Mouse (Mus musculus) cerebellum, adult 9-10 months (tissue): ENCODE data around the gene Stk25.

Experiments used
- DNase-seq: peaks from one replicate; pipeline ENCODE4 v3.0.0; 2022

Stk25 gene

DNA sequence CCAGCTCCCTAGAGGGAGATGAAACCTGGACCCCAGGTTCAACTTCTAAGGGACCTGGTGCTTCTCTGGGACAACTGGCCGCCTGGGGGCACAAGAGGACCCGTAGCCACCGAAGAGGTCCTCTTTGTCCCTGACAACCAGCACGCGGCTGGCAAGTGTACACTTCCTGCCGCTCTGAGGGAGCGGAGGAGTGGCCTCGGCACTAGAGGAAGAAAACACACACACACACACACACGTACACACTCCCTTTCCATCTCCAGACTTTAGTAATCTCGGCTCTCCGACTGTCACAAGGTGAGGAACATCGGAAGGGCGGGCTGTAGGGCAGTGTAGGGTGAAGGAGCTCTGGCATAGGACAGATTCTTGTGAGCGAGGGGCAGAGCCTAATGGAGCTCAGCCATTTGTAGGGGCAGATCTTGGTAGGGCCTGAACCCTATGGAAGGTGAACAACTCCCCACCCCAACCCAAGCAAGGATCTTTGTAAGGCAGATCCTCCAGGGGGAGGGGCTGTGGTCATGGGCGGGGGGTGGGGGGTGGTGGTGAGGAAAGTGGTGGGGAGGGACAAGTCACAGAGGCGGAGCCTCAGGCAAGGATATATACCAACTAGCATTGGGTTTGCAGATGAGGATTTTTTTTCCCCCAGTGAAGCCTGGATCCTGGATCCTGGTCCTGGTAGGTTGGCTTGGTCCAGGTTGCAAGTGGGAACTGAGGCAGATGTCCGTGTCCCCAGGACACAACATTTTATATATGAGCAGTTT, 10.5 kb upstream of the Stk25 start:
- peak; percentile 53 for DNase-seq

GRCm38 (mm10) chr1:93667760-93668400, 9.4 kb upstream of the Stk25 start:
- DNase-seq = no peak

DNA sequence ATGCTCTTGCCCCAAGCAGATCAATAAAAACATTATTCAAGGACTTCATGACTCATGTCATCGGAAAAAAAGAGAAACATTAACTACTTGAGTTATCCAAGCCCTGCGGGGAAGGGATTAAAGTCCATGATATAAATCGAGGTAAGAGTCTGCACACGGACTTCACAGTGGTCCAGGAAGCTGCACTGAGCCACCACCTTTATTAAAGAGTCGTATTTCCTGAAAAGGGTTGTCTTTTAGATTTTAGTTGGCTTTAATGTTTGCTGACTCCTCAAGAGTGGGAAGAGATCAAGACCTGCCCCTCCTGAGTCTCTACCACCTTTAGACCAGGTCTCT, 1.5 kb downstream of the Stk25 start:
- no peak for DNase-seq

- no peak for DNase-seq
Measured at GRCm38 (mm10) chr1:93656325-93657024, 2.0 kb downstream of the Stk25 start.

DNA sequence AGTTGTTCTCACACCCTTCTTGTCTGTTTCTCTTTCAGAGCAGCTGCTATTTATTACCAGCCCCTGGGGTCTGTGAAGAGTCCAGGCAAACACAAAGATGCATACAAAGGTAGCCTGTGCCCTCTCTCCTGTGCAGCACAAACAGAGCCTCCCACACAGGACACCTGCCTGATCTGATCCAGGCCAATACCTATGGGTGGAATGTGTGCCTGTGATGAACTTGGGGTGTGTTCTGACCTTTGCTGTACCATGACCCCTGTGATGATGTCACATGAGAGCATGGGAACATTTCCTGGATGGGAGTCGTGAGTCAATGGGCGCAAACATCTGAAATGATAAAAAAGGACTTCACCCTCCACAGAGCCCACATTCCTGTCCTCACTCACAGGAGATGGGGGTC, 3.7 kb downstream of the Stk25 start:
- no peak for DNase-seq

- no peak for DNase-seq
Measured at GRCm38 (mm10) chr1:93654275-93654674, 4.2 kb downstream of the Stk25 start.

DNA sequence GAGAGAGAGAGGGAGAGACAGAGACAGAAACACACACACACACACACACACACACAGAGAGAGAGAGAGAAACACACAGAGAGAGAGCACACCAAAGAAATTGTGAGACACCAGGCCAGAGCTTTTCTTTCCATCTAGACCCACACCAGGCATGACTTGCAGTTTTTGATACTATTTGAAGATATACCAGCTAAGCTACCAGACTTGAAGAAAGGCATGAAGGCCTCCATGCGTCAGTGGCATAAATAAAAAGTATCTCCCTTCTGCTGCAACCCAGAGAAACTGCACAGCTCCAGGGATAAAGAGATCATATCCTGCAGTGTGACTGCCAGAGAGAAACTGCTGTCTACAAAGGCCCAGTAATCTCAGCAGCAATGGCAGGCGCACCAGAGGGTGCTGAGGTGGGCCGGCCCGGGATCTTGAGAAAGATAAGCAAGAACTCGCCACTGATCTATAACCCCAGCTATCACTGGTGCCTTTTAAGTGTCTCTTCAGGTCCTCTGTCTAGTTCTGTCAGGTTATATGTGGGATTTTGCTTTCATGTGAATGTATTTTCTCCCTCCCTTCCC, 8.8 kb downstream of the Stk25 start:
- no peak for DNase-seq

DNA sequence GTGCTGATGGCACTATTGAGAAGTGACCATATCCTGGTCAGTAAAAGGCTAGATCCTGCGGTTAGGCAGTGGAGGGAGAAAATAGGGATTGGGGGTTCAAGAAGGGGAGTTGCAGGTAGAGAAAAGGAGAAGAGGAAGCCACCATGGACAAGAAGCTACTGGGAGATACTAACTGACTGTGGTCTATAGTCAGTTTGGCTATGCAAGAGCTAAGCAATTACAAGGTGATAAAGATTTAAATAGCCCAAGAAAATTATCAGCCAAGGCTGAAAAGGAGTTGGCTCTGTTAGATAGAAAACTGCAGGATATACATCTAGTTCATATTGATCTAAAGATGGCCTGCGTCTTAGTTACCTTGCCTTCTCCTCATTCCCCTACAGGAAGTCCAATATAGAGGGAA, 15.8 kb downstream of the Stk25 start:
- DNase-seq = no peak

GRCm38 (mm10) chr1:93641978-93642377, 16.5 kb downstream of the Stk25 start:
- no peak for DNase-seq

GRCm38 (mm10) chr1:93636211-93636897, 22.1 kb downstream of the Stk25 start:
- no peak for DNase-seq

- DNase-seq = peak; percentile 100
Measured at GRCm38 (mm10) chr1:93635580-93636192, 22.8 kb downstream of the Stk25 start.

DNA sequence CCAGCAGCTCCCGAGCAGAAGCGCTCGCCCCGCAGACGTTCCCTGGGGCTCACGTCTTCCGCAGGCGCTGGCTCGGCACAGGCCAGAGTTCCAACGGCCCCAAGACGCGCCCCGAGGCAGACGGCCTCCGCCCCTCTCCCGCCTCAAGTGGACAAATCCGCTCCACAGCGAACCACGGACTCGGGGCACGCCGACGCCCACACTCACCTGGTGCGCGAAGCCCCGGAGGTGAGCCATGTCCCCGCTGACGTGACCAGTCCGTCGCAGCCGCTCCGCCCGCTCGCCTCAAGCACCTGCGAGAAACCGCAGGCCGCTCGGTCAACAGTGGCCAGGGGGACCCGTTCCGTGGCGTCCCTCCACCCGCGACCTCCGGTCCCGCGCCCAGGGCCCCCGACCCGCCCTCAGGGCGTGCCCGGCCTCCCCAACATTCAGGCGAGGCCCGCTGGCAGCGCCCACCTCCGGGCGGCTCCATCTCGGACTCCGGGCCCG, 23.3 kb downstream of the Stk25 start:
- DNase-seq = no peak

DNA sequence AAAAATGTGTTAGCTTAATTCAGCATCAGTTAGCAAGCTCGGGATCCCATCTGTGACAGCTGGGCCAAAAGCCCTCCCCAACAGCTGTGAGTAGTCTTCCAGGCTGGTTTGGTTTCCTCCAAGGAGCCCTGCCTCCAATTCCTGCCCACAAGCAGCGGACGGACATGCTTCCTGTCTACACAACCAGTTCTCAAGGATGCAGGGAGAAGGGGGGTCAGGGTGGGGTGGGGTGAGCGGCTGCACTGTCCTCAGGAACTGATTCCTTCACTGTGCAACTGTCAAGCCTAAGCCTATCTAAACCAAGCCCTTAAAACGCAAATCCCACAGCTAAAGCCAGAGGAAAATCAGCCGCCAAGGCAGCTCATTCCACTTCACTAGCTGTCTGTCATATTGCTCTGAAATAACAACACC, 24.0 kb downstream of the Stk25 start:
- DNase-seq = peak; percentile 49

GRCm38 (mm10) chr1:93632723-93633122, 25.7 kb downstream of the Stk25 start:
- DNase-seq = peak; percentile 32

DNA sequence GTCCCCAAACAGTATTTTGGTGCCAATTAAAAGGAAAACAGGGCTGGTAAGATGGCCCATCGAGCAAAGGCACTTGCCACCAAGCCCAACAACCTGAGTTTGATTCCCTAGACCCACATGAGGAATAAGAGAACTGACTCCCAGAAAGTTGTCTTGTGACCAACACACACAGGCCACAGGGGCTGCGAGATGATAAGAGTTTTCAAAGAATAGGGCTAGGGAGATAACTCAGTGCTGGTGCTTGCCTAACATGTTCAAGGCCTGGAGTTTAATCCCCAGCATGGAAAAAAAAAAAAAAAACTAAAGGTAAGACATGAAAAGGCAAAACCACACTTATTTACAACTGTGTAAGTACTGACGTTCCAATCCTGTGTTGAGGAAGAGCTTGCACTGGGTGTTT, 27.7 kb downstream of the Stk25 start:
- DNase-seq = no peak

- no peak for DNase-seq
Measured at GRCm38 (mm10) chr1:93624502-93624901, 34.0 kb downstream of the Stk25 start.

DNA sequence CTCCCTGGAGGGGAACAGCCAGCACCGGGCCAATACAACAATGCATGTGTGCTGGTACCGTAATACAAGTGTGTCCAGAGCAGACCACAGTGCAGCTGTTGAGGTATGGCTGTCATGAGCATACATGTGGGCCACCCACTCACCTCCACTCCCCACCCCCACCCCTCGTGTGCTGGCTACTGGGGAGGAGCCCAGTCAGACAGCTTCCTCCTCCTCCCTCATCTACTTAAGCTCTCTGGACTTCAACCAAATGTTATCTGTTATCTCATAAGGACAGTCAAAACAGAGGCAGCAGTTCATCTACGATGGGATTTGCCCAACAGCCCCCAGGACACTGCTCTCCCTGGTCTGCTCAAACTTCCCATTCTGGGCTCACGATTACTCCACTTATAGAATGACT, 39.5 kb downstream of the Stk25 start:
- DNase-seq = no peak

DNA sequence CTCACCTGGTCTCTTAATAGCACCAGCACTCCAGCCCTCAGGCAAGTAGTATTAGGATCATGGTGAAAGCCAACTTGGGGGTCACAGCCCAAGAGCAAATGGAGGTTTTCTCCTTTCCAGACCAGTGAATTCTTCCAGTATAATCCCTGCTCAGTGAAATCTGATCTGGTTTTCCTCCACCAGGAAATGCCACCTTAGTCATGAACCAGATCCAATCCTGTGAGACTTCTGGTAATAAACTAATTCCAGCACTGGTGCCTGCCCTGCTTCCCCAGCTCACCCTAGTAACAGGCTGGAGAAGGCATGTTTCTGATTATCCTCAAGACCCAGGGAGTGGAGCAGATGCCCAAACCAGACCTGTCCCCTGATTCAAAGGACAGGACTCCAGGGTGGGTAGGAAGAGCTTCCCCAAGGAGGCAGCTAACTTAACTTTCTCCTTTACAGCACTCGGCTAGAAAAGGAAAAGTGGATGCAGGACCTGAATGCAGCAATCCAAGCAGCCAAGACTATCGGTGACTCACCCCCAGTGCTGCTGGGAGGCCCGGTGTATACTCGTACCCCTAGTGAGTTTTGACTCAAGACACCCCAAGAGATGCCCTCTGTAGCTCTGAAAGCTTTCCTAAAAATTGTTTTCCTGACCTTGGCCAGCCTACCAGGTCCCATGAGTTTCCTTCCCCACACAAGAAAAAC, 40.3 kb downstream of the Stk25 start:
- DNase-seq = no peak

DNA sequence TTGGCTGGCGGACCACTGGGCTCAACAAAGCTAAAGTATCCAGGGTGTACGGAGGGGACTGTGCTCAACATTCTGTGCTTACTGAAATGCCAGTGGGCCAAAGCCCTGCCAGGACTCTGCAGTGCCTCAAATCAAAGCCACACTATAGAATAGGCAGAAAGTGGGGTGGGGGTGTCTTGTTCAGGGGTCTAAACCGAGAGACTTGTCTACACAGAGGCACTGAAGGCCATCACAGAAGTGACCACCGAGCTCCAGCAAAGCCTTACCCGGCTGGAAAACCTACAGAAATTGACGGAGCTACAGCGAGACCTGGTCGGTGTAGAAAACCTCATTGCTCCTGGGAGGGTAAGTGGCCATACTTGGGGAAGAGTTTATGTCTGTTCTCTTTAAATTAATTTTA, 48.7 kb downstream of the Stk25 start:
- DNase-seq = no peak

GRCm38 (mm10) chr1:93608696-93609245, 49.7 kb downstream of the Stk25 start:
- no peak for DNase-seq
